Mouse (Mus musculus): ENCODE results near the gene Rhbdf1. TPM values are rescaled to one million over a fixed set of nuclear protein-coding genes. Genes with fewer than 3 reads are reported as not detected.

Gene Rhbdf1
- total RNA-seq, 1 experiment from 2014 or later = 3.6 TPM

DNA sequence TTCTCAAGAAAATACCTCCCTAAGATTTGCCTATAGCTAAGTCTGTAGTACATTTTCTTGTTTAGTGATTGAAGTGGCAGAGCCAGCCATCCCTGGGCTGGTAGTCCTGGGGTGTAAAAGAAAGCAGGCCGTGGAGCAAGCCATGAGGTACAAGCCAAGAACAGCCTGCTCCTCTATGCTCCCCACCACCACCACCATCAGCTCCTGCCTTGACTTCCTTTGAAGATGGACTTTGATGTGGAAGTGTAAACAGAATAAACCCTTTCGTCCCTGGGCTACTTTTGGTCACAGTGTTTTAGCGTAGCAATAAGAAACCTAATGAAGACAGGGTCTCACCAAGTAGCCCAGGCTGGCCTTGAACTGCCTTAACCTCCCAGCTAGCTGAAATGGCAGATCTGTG is 24.3 kb downstream of the Rhbdf1 start:
- ATAC-seq (ENCODE audit: extremely low read depth, insufficient number of reproducible peaks, low FRiP score, poor library complexity, severe bottlenecking) = no peak

DNA sequence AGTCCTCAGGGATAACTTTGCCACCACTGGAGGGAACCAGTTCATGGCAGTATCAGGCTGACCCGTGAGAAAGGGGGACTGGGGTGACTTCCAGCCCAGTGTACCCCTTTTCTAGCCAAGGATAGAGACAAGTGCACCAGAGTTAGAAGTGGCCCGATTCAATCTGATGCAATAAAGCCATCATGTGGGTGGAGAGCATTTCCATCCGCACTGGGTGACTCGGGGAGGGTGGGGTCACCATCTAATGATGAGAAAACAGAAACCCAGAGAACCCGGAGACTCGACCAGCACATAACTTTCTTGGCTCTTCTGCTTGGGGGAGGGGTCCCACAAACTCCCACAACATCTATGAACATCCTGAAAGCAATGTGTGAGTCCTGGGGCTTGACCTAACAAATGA is 25.4 kb downstream of the Rhbdf1 start:
- no peak for ATAC-seq (ENCODE audit: extremely low read depth, insufficient number of reproducible peaks, low FRiP score, poor library complexity, severe bottlenecking)

DNA sequence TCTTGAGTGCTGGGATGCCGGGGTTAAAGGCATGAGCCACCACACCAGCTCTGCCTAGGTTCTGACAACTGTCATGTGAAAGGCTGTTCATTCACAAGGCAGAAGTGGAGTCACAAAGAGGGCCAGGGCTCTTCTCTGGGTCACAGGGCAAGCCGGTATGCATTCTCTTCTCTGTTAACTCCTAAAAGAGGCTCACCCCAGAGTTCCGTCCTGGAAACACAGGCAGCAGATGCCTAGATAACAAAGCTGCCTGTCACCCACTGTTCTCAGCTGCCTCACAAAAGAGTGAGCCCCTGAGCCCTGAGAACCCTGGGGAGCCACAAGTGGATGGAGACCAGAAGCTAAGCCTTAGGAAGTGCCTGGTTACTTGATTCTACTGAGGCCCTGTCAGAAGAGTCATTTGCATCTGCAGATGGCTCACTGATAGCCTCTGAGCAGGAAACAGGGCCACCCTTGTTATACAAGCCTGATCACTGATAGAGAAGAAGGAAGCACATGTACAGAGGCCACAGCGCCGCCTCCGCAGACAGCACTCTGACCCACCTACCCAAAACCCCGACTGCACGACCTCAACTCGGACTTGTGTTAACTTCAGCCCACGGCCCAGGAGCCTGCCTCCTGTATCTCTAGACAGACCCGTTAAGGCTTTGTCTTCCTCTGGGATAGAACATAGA is 26.1 kb downstream of the Rhbdf1 start:
- ATAC-seq (ENCODE audit: extremely low read depth, insufficient number of reproducible peaks, low FRiP score, poor library complexity, severe bottlenecking) = no peak

GRCm38 (mm10) chr11:32194626-32195025 is 27.5 kb downstream of the Rhbdf1 start:
- no peak for ATAC-seq (ENCODE audit: extremely low read depth, insufficient number of reproducible peaks, low FRiP score, poor library complexity, severe bottlenecking)

DNA sequence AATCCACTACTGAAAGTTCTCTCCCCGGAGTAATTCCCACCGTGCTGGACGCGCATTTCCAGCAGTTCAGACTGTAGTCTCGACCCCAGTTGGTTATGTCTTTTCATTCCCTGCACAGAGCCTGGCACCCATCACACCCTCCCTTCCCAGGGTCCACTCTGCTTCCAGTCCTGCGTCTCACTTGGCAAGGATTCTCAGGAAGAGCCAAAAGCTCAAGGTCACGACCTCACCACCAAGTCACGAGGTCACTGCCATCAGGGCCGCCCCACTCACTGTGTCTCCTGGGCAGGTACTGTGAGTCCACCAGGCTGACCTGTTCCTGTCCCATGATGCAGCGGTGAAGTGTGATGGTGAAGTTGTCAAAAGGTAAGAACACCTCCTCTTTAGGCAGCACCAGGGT is 28.0 kb downstream of the Rhbdf1 start:
- ATAC-seq (ENCODE audit: extremely low read depth, insufficient number of reproducible peaks, low FRiP score, poor library complexity, severe bottlenecking) = no peak

DNA sequence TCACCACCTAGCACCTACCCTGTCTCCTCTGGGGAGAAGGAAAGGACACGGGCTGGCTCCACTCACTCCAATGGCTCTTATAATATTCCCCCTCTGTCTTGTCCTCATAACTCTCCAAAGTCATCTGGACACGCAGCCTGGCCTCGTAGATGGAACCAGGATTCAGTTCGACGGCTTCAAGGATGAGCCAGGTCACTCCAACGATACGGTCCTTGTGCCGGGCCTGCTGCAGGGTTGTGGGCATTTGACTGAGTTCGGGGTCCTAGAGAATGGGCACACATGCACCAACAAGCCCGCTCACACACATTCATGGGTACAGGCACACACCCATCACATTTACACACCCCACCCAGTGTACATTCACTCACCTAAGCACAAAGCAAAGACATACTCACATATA is 28.9 kb downstream of the Rhbdf1 start:
- no peak for ATAC-seq (ENCODE audit: extremely low read depth, insufficient number of reproducible peaks, low FRiP score, poor library complexity, severe bottlenecking)

- ATAC-seq (ENCODE audit: extremely low read depth, insufficient number of reproducible peaks, low FRiP score, poor library complexity, severe bottlenecking) = no peak
Observed at GRCm38 (mm10) chr11:32190603-32191110, 31.4 kb downstream of the Rhbdf1 start.

DNA sequence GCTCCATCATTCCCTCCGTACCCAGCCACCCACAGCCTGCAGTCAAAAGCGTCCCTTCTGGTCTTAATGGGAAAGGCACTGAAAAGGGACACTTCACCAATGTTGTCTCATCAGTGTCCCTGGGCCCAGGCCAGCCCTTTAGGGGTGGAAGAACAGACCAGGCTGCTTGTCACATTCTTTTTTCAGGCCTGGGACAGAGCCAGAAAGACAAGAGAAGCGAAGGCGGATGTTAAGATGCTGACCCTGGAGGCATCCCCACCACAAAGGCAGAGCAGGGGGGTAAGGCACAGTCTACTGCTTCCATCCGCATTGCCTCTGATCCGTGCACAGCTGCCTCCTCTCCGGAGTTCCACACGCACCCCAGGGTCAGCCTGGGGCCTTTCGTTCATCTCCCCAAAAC is 32.0 kb downstream of the Rhbdf1 start:
- no peak for ATAC-seq (ENCODE audit: extremely low read depth, insufficient number of reproducible peaks, low FRiP score, poor library complexity, severe bottlenecking)

DNA sequence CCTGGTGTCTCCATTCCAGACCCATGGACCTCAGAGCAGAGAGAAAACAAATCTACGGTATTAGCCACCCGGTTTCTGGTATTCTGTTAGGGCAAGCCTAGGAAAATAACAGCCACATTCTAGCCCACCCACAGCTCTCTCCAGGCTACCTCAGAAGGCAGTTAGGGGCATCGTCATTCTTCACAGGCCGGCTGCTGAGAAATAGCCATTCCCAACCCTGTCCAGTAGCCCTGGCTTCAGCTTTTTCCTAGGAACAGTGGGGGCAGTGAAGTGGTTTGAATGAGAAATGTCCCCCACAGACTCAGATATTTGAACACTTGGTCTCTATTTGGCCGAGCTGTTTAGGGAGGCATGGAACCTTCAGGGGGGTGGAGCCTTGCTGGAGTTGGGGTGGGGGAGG is 32.7 kb downstream of the Rhbdf1 start:
- ATAC-seq (ENCODE audit: extremely low read depth, insufficient number of reproducible peaks, low FRiP score, poor library complexity, severe bottlenecking) = no peak

DNA sequence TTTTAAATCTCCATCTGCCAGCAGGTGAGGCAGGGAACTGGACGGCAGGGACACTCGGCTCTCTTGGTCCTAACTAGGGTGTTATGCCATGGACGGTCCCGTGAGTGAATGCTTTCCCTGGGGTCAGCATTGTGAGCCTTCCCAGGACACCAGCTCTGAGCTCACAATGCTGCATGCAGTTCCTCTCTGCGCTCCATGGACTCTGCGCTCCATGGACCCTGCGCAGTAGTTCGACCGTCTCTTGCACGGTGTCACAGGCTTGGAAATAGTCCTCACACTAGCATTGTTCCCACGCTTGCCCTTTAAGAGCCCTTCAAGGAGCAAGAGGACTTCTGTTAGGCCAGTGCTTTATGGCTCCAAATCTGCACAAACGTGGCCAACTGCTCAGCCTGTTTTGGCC is 33.2 kb downstream of the Rhbdf1 start:
- no peak for ATAC-seq (ENCODE audit: extremely low read depth, insufficient number of reproducible peaks, low FRiP score, poor library complexity, severe bottlenecking)

GRCm38 (mm10) chr11:32187256-32187655 is 34.8 kb downstream of the Rhbdf1 start:
- ATAC-seq (ENCODE audit: extremely low read depth, insufficient number of reproducible peaks, low FRiP score, poor library complexity, severe bottlenecking) = no peak

GRCm38 (mm10) chr11:32186031-32186430 is 36.1 kb downstream of the Rhbdf1 start:
- no peak for ATAC-seq (ENCODE audit: extremely low read depth, insufficient number of reproducible peaks, low FRiP score, poor library complexity, severe bottlenecking)

- ATAC-seq (ENCODE audit: extremely low read depth, insufficient number of reproducible peaks, low FRiP score, poor library complexity, severe bottlenecking) = no peak
Observed at GRCm38 (mm10) chr11:32184469-32184868, 37.6 kb downstream of the Rhbdf1 start.

- ATAC-seq (ENCODE audit: extremely low read depth, insufficient number of reproducible peaks, low FRiP score, poor library complexity, severe bottlenecking) = peak; percentile 67; the same call in 1 of the 2 replicates
Observed at GRCm38 (mm10) chr11:32181973-32182868, 39.9 kb downstream of the Rhbdf1 start.

DNA sequence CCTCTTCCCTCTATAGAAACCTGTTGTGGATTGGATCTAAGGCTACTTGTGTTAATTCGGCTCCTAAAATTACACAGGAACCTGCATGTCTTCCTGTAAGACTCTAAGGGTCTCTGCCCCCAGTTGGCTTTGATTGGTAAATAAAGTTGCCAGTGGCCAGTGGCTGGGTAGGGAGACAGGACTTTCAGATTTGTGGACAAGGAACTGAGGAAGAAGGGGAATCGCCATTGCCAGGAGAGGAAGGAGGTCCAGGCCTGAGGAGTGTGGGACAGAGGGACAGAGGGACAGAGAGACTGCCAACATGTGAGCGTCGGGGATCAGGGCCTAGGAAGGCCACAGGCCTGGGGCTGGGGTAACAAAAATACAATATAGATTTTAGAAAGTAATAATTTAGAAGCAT is 40.9 kb downstream of the Rhbdf1 start:
- ATAC-seq (ENCODE audit: extremely low read depth, insufficient number of reproducible peaks, low FRiP score, poor library complexity, severe bottlenecking) = no peak

DNA sequence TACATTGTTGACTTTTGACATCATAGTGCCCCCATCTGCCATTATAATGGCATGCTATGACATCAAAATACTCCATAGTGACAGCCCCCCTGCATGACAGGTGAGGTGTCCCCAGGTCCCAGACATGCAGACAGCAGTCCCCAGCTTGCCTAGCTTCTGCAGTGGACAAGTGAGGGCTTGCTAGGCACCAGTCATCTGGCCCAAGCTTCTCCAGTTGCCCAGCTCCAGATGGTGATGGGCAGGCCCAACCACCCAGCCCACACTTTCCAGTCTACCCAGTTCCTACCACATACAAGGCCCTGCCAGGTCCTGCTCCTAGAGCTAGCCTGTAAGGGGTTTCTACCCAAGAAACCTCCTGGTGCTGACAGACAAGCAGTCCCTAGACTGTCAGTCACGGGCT is 43.6 kb downstream of the Rhbdf1 start:
- no peak for ATAC-seq (ENCODE audit: extremely low read depth, insufficient number of reproducible peaks, low FRiP score, poor library complexity, severe bottlenecking)

- ATAC-seq (ENCODE audit: extremely low read depth, insufficient number of reproducible peaks, low FRiP score, poor library complexity, severe bottlenecking) = no peak
Observed at GRCm38 (mm10) chr11:32166683-32167082, 55.4 kb downstream of the Rhbdf1 start.

DNA sequence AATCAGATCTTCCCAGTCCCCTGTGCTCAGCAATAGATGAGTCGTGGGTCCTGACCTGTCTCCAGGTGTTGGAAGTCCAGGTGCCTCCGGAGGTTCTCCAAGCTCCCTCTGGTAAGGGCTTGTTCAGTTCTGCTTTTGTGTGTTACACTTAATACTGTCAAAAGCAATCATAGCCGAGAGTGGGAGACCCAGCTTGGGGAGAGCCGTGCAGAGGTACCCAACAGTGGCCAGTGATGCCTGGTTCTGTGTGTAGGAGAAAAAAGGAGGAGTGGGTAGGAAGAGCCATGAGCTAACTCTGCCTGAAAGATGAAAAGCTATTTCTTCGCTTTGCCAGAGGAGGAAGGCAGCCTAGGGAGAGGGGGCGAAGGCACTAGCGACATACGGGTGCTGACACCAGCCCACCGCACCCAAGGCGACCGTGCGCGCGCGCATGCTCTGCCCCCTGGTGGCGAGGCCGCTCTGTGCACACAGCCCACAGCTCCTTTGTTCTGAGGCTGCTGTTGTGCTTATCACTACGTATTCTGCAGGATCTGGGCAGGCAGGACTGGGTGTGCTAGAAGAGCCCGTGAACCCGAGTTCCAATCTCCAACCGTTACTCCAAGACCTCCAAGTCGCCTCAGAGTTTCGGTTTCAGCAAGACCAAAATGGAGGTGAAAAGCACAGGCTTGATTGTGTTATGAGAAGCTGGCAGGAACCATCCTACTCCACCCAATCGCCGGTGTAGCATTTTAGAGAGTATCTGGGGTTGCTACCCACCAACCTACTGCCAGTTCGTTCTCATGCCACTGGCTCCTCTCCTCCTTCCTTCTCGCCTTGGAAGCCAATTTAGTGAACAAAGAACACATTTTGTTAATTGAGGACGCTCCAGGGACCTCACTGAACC is 59.9 kb downstream of the Rhbdf1 start:
- peak; percentile 41; the same call in 1 of the 2 replicates for ATAC-seq (ENCODE audit: extremely low read depth, insufficient number of reproducible peaks, low FRiP score, poor library complexity, severe bottlenecking)

DNA sequence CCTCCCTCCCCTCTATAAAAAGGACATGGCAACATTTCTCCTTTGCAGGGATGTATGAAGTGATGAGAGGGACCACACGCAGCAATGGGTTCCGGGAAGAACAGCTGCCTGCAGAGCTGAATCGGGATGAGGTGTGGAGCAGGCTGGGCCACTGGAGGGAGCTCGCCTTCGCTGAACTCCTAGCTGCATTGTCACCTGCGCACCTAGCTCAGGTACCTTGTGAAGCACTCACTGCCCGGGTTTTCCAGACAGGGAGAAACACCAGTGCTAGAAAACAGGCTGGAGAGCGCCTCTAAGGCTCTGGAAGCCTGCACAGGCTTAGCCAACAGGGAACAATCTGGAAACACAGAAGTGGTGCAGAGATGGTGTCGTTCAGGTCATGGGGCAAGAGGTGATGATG is 60.6 kb downstream of the Rhbdf1 start:
- no peak for ATAC-seq (ENCODE audit: extremely low read depth, insufficient number of reproducible peaks, low FRiP score, poor library complexity, severe bottlenecking)

Measured in neutrophil, adult 5-6 weeks (primary cell).